Mouse (Mus musculus) forebrain, embryonic 12.5 days (tissue): ENCODE results near the gene Raly. TPM values are rescaled to one million over a fixed set of nuclear protein-coding genes. Genes with fewer than 3 reads are reported as not detected.

Experiments used
- polyA plus RNA-seq: library from polyadenylated mRNA; unstranded; fragments of >200 nt; fragmentation: Nextera tagmentation; extraction: Ambion mirVana; gene quantifications from 2 replicates; pipeline ENCODE4 v1.2.1, GENCODE M21; 2016

Gene Raly
- polyA plus RNA-seq, 1 experiment from 2014 or later, result 45.9 TPM

Other genes with a start within 250 kb of the Raly start
- gene 1700003F12Rik, start 244.0 kb upstream of the Raly start, polyA plus RNA-seq, result 2.3 and 2.5 TPM in 2 replicates
- 0.66 and 0.86 TPM in 2 replicates for gene Actl10, start 239.3 kb upstream of the Raly start, polyA plus RNA-seq
- gene Necab3, start 232.2 kb upstream of the Raly start, polyA plus RNA-seq, result 8.7 and 11.0 TPM in 2 replicates
- gene E2f1, start 221.2 kb upstream of the Raly start, polyA plus RNA-seq, result 29.8 and 33.3 TPM in 2 replicates
- gene Pxmp4, start 187.4 kb upstream of the Raly start, polyA plus RNA-seq, result 10.4 and 11.2 TPM in 2 replicates
- 1.2 and 1.4 TPM in 2 replicates for gene Zfp341, start 177.8 kb upstream of the Raly start, polyA plus RNA-seq
- not detected in 2 replicates for gene 4930519P11Rik, start 177.7 kb upstream of the Raly start, polyA plus RNA-seq
- gene Chmp4b, start 139.4 kb upstream of the Raly start, polyA plus RNA-seq, result 20.9 and 21.8 TPM in 2 replicates
- gene Gm14214, start 21.1 kb upstream of the Raly start, polyA plus RNA-seq, result not detected in 2 replicates
- 1.5 and 1.7 TPM in 2 replicates for gene a, start 306 bp downstream of the Raly start, polyA plus RNA-seq
- gene Eif2s2, start 101.8 kb downstream of the Raly start, polyA plus RNA-seq, result 113 TPM in 2 replicates
- 0.50 and 0.77 TPM in 2 replicates for gene Gm14226, start 227.2 kb downstream of the Raly start, polyA plus RNA-seq